Mouse (Mus musculus) olfactory bulb, adult 2 months (tissue): Measurements from ENCODE around the gene Sh3bgr.

Experiments used
- CTCF ChIP-seq: fragments of 200-500 bp; IDR thresholded peaks from 2 replicates; pipeline ENCODE4 v1.5.1; 2012; ENCODE audit warnings: low read depth, mild to moderate bottlenecking, low read length, moderate library complexity; ENCODE audit not compliant: insufficient read depth
- POLR2A ChIP-seq: fragments of 200-500 bp; IDR thresholded peaks from 2 replicates; pipeline ENCODE4 v1.6.1; 2012; ENCODE audit warnings: mild to moderate bottlenecking, low read depth, low read length, moderate library complexity; ENCODE audit not compliant: insufficient read depth

DNA sequence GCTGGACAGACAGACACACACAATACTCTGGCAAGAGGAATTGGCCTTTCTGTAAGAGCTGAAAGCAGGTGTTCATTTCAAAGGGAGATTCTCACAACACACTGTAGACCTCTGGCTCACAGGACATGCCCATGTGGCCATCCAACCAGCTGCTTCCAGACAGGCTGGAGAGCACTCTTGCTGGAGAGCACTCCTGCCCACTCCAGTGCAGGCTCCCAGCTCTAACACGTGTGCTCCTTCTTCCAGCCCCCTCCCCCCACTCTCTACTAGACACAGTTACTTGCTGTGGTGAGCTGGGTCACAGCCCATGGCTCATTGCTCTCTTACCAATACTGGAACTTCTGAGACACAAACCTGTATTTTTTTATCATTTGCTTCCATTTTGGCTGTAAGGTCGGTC is 24.9 kb upstream of the Sh3bgr start:
- TF ChIP-seq CTCF: no peak
- TF ChIP-seq POLR2A: no peak
